8 mouse cellular contexts compared by ENCODE assay signal in genomic region chr2:168839811-168840655, GRCm38 (mm10).
A peak's percentile ranks its signal among the peaks of the same experiment; 100 is the strongest.
DNase-seq lines count a peak whose midpoint lies in the region; ATAC-seq and TF ChIP-seq lines count a peak whose summit lies in the region.

No protein-coding gene starts in this region.

- peak overlapping the region; percentile 27; the same call in 1 of the 2 replicates for H3K4me2 ChIP-seq in lung, postnatal 0 days (replicated peaks; ENCODE audit: low read depth, low read length)
- H3K4me2 ChIP-seq in forebrain, embryonic 11.5 days (ENCODE audit: low read depth, low read length, severe bottlenecking), result peak overlapping the region; percentile 50
- peak overlapping the region; percentile 55 for H3K4me2 ChIP-seq in liver, embryonic 12.5 days

- TF ChIP-seq CTCF in lung, postnatal 0 days (IDR thresholded peaks at IDR 0.05), result no peak

- no peak for TF ChIP-seq EP300 in lung, postnatal 0 days (IDR thresholded peaks at IDR 0.05)

- no peaks in the 10 kb centered on the region for H3K36me3 ChIP-seq in lung, postnatal 0 days (ENCODE audit: insufficient read depth, low read length)
- no peaks in the 10 kb centered on the region for H3K36me3 ChIP-seq in forebrain, embryonic 11.5 days (ENCODE audit: control insufficient read depth, insufficient read depth, low read length)
- no peaks in the 10 kb centered on the region for H3K36me3 ChIP-seq in liver, embryonic 12.5 days

- peaks cover 41% of the 10 kb centered on the region; the same call in 1 of the 2 replicates for H3K27me3 ChIP-seq in lung, postnatal 0 days (replicated peaks; ENCODE audit: insufficient read depth, low read length)
- peaks cover 8% of the 10 kb centered on the region; the same call in 1 of the 2 replicates for H3K27me3 ChIP-seq in forebrain, embryonic 11.5 days (ENCODE audit: control insufficient read depth, insufficient read depth, low read length)
- H3K27me3 ChIP-seq in liver, embryonic 12.5 days (replicated peaks), result peaks cover 85% of the 10 kb centered on the region

- H3K9ac ChIP-seq in lung, postnatal 0 days (replicated peaks; ENCODE audit: low read depth), result no peak overlapping the region
- H3K9ac ChIP-seq in forebrain, embryonic 11.5 days (ENCODE audit: low read length), result peak overlapping the region; percentile 32
- H3K9ac ChIP-seq in liver, embryonic 12.5 days, result no peak overlapping the region

- 8% methylated on average over 24 of the region's 24 CpGs for WGBS in lung, postnatal 0 days
- 1% methylated on average over 24 of the region's 24 CpGs for WGBS in forebrain, embryonic 11.5 days
- 2% methylated on average over 24 of the region's 24 CpGs for WGBS in liver, embryonic 12.5 days (ENCODE audit: insufficient replicate concordance)

- no peaks in the 10 kb centered on the region for H3K4me1 ChIP-seq in lung, postnatal 0 days (ENCODE audit: insufficient read depth, low read depth, low read length)
- H3K4me1 ChIP-seq in forebrain, embryonic 11.5 days (replicated peaks; ENCODE audit: control insufficient read depth, insufficient read depth, low read length), result peaks cover 24% of the 10 kb centered on the region
- H3K4me1 ChIP-seq in liver, embryonic 12.5 days, result peaks cover 32% of the 10 kb centered on the region

- peak overlapping the region; percentile 16; the same call in 1 of the 2 replicates for H3K4me3 ChIP-seq in lung, postnatal 0 days (ENCODE audit: low read depth, low read length)
- peak overlapping the region; percentile 17; the same call in 1 of the 2 replicates for H3K4me3 ChIP-seq in forebrain, embryonic 11.5 days (ENCODE audit: low read depth, low read length)
- peak overlapping the region; percentile 27 for H3K4me3 ChIP-seq in liver, embryonic 12.5 days

- no peaks in the 10 kb centered on the region for H3K9me3 ChIP-seq in lung, postnatal 0 days (ENCODE audit: low read length)
- H3K9me3 ChIP-seq in forebrain, embryonic 11.5 days (ENCODE audit: control insufficient read depth, low read length), result no peaks in the 10 kb centered on the region
- H3K9me3 ChIP-seq in liver, embryonic 12.5 days (replicated peaks), result no peaks in the 10 kb centered on the region

- DNase-seq in lung, postnatal 0 days (ENCODE audit: low spot score), result no peak
- no peak for DNase-seq in lung, postnatal 36 days
- DNase-seq in forebrain, embryonic 11.5 days (ENCODE audit: low spot score), result no peak
- DNase-seq in thymus, postnatal 14 days, result peak; percentile 33
- no peak for DNase-seq in gastrocnemius, postnatal 25 days
- DNase-seq in natural killer cell, adult 2 months (ENCODE audit: low spot score in 2 of 2), result no peak

- ATAC-seq in lung, postnatal 0 days, result no peak
- ATAC-seq in forebrain, embryonic 11.5 days (replicated peaks; ENCODE audit: low FRiP score), result peak; percentile 68
- ATAC-seq in liver, embryonic 12.5 days, result no peak; the same call in 1 of the 2 replicates
- no peak for ATAC-seq in erythroid progenitor cell, adult 5-6 weeks (replicated peaks; ENCODE audit: low FRiP score, poor library complexity, severe bottlenecking)

- no peak overlapping the region for H3K27ac ChIP-seq in lung, postnatal 0 days (ENCODE audit: low read length)
- peak overlapping the region; percentile 37 for H3K27ac ChIP-seq in forebrain, embryonic 11.5 days (ENCODE audit: low read depth, low read length)
- no peak overlapping the region for H3K27ac ChIP-seq in liver, embryonic 12.5 days
